Comparison of ENCODE assay signal across 20 mouse cellular contexts in genomic region chr3:11213996-11214395, GRCm38 (mm10).
DNase-seq lines count a peak whose midpoint lies in the region; TF ChIP-seq lines count a peak whose summit lies in the region.
"Had no signal": no experiment of that assay in that cellular context is flagged by ENCODE, and none has a peak within 500 bp of the region (broad histone marks: within the 10 kb centered on the region; RNA-seq: fewer than 3 reads in every experiment).

No protein-coding gene starts in this region.

- DNase-seq in CH12.LX (ENCODE audit: extremely low read depth) (no peak), ES-E14 (ENCODE audit: low read depth, low spot score) (peak; percentile 27)
- no peak for DNase-seq in urinary bladder, postnatal 10 days (ENCODE audit: low spot score)
- no peak for DNase-seq in cerebellum, postnatal 10 days
- no peak for DNase-seq in layer of hippocampus, postnatal 10 days (ENCODE audit: low spot score in 2 of 2)
- DNase-seq: adrenal gland, postnatal 10 days; adrenal gland, postnatal 36 days; cerebellum, adult 18-20 months; cerebellum, adult 9-10 months; cerebellum, postnatal 25 days; gastrocnemius, postnatal 10 days; gastrocnemius, postnatal 36 days; kidney, adult 11 months had no signal

- H3K4me1 ChIP-seq in CH12.LX (ENCODE audit: control insufficient read depth in 1 of 2, insufficient read depth in 2 of 2): 0 out of 4 replicates have a peak, but pooled peaks cover 0 to 3% of the 10 kb centered on the region in 2 experiments
- peaks cover 30% of the 10 kb centered on the region for H3K4me1 ChIP-seq in E14TG2a.4 (replicated peaks; ENCODE audit: low read depth, low read length)
- peaks cover 0 to 22% of the 10 kb centered on the region in 2 experiments; a peak in 3 of 4 replicates for H3K4me1 ChIP-seq in ES-E14 (ENCODE audit: control insufficient read depth in 2 of 2, insufficient read depth in 2 of 2, low read length in 2 of 2, poor library complexity in 1 of 2)
- H3K4me1 ChIP-seq: embryonic facial prominence, embryonic 12.5 days; embryonic facial prominence, embryonic 15.5 days; hindbrain, embryonic 13.5 days; intestine, embryonic 15.5 days had no signal

- H3K27ac ChIP-seq in CH12.LX (ENCODE audit: insufficient read depth, low read depth): peak overlapping the region; percentile 95; the same call in 1 of the 2 replicates
- peak overlapping the region; percentile 99 for H3K27ac ChIP-seq in ES-E14 (ENCODE audit: insufficient read depth, low read depth, low read length, poor library complexity, severe bottlenecking)
- H3K27ac ChIP-seq: embryonic facial prominence, embryonic 12.5 days; embryonic facial prominence, embryonic 15.5 days; forebrain, embryonic 13.5 days; hindbrain, embryonic 13.5 days; intestine, embryonic 15.5 days had no signal

- H3K4me3 ChIP-seq in CH12.LX (replicated peaks in 1 of 3; ENCODE audit: low read depth in 2 of 3, low read length in 2 of 3, poor library complexity in 1 of 3) (no peak overlapping the region), E14TG2a.4 (replicated peaks; ENCODE audit: low read length) (peak overlapping the region; percentile 72), ES-E14 (ENCODE audit: insufficient read depth in 1 of 2, low read depth in 1 of 2, low read length in 2 of 2, poor library complexity in 1 of 2, severe bottlenecking in 1 of 2) (peak overlapping the region; percentile 47 to 60; a peak in 2 of 4 replicates)
- H3K4me3 ChIP-seq: embryonic facial prominence, embryonic 12.5 days; forebrain, embryonic 13.5 days; hindbrain, embryonic 13.5 days; intestine, embryonic 15.5 days had no signal

- TF ChIP-seq POLR2A in CH12.LX (IDR thresholded peaks at IDR 0.05; ENCODE audit: low read depth, low read length): no peak

- no peaks in the 10 kb centered on the region for H3K9me3 ChIP-seq in CH12.LX (replicated peaks; ENCODE audit: low read length)
- peaks cover 3% of the 10 kb centered on the region; the same call in 1 of the 2 replicates for H3K9me3 ChIP-seq in E14TG2a.4 (ENCODE audit: low read length)
- H3K9me3 ChIP-seq in ES-E14 (ENCODE audit: control insufficient read depth, insufficient read depth, low read depth, low read length): no peaks in the 10 kb centered on the region
- H3K9me3 ChIP-seq: embryonic facial prominence, embryonic 12.5 days; embryonic facial prominence, embryonic 15.5 days; forebrain, embryonic 13.5 days; G1E; hindbrain, embryonic 13.5 days; intestine, embryonic 15.5 days had no signal

- no peaks in the 10 kb centered on the region for H3K79me2 ChIP-seq in CH12.LX (replicated peaks; ENCODE audit: control insufficient read depth, extremely low read depth, insufficient read depth, poor library complexity, severe bottlenecking)

- H3K27me3 ChIP-seq in CH12.LX (replicated peaks) (no peaks in the 10 kb centered on the region), E14TG2a.4 (ENCODE audit: insufficient read depth, low read length) (no peaks in the 10 kb centered on the region)
- H3K27me3 ChIP-seq: embryonic facial prominence, embryonic 12.5 days; embryonic facial prominence, embryonic 15.5 days; forebrain, embryonic 13.5 days; hindbrain, embryonic 13.5 days; intestine, embryonic 15.5 days had no signal

- H3K36me3 ChIP-seq in CH12.LX (replicated peaks in 1 of 2; ENCODE audit: control insufficient read depth in 1 of 2, insufficient read depth in 1 of 2, low read length in 1 of 2) (no peaks in the 10 kb centered on the region), E14TG2a.4 (ENCODE audit: insufficient read depth, low read length) (peaks cover 4% of the 10 kb centered on the region), ES-E14 (ENCODE audit: control insufficient read depth, insufficient read depth, low read length, poor library complexity, severe bottlenecking) (no peaks in the 10 kb centered on the region)
- H3K36me3 ChIP-seq: embryonic facial prominence, embryonic 12.5 days; embryonic facial prominence, embryonic 15.5 days; G1E; hindbrain, embryonic 13.5 days; intestine, embryonic 15.5 days had no signal

- dilution Hi-C loops in CH12.LX (cut with MboI; ENCODE audit: extremely low pct_ligation_motif_present, extremely low pct_unique_long_range_greater_than_20kb, low sequenced_read_pairs): no loop called here

- no peak for TF ChIP-seq RAD21 in CH12.LX (IDR thresholded peaks at IDR 0.05; ENCODE audit: low read depth, low read length)

- H3K9ac ChIP-seq in CH12.LX (ENCODE audit: insufficient read depth, low read depth): peak overlapping the region; percentile 76; the same call in 1 of the 2 replicates
- peak overlapping the region; percentile 84; the same call in 1 of the 2 replicates for H3K9ac ChIP-seq in ES-E14 (ENCODE audit: insufficient read depth, low read depth, low read length, poor library complexity, severe bottlenecking)
- H3K9ac ChIP-seq: embryonic facial prominence, embryonic 12.5 days; embryonic facial prominence, embryonic 15.5 days; forebrain, embryonic 13.5 days; hindbrain, embryonic 13.5 days; intestine, embryonic 15.5 days had no signal

- TF ChIP-seq CTCF in CH12.LX (conservative IDR thresholded peaks at IDR 0.05 in 1 of 2, IDR thresholded peaks at IDR 0.05 in 1 of 2; ENCODE audit: low read depth in 2 of 2, low read length in 2 of 2) (no peak), E14TG2a.4 (conservative IDR thresholded peaks at IDR 0.05; ENCODE audit: low read length) (no peak)

- H3K4me2 ChIP-seq in CH12.LX (ENCODE audit: insufficient read depth, low read depth, poor library complexity, severe bottlenecking): peak overlapping the region; percentile 80; the same call in 1 of the 2 replicates
- H3K4me2 ChIP-seq: embryonic facial prominence, embryonic 12.5 days had no signal

- no peak for TF ChIP-seq EP300 in CH12.LX (IDR thresholded peaks at IDR 0.05; ENCODE audit: low read length)

- in situ Hi-C loops in CH12.LX (cut with MboI; ENCODE audit: low pct_ligation_motif_present, low pct_unique_long_range_greater_than_20kb, low sequenced_read_pairs) (no loop called here), ES-E14 (cut with MboI; ENCODE audit: low sequenced_read_pairs in 2 of 2, unreplicated experiment in 2 of 2) (no loop called here)

TF ChIP-seq in CH12.LX, 34 proteins besides CTCF, POLR2A, EP300 and RAD21:
- TF ChIP-seq MAZ (IDR thresholded peaks at IDR 0.05; ENCODE audit: low read depth, low read length): no peak
- no peak for TF ChIP-seq TBP (conservative IDR thresholded peaks at IDR 0.05; ENCODE audit: low read depth, low read length)

TF ChIP-seq in ES-E14, 5 proteins besides CTCF, POLR2A, EP300 and RAD21:
- no peak for TF ChIP-seq CHD2 (IDR thresholded peaks at IDR 0.05; ENCODE audit: low read depth, low read length)
- TF ChIP-seq MAFK (IDR thresholded peaks at IDR 0.05; ENCODE audit: insufficient read depth, low read depth, low read length): no peak
- TF ChIP-seq HCFC1 (IDR thresholded peaks at IDR 0.05; ENCODE audit: borderline replicate concordance, insufficient read depth, low read length): no peak
- no peak for TF ChIP-seq ZC3H11A (IDR thresholded peaks at IDR 0.05; ENCODE audit: borderline replicate concordance, low read depth, low read length)
- no peak for TF ChIP-seq ZNF384 (IDR thresholded peaks at IDR 0.05; ENCODE audit: low read depth, low read length)

Comparison
In these comparisons a context has a peak if more than half of its experiments do, and no peak if none do; other contexts are left out.
1. H3K4me3 ChIP-seq: peak in E14TG2a.4 (single experiment) and ES-E14 (2 of 2); none in CH12.LX (0 of 3).